Mouse (Mus musculus) kidney, adult 11 months (tissue): ENCODE data around the gene Ssxb9.
"Not testable (repeated sequence)": the region's sequence is repeated elsewhere in the genome, so short reads cannot be mapped to it uniquely, and the experiment has no call there.

Experiments
- DNase-seq: peaks from one replicate; pipeline ENCODE4 v3.0.0; 2022

Gene Ssxb9

GRCm38 (mm10) chrX:8366678-8367077 lies at the start of gene Ssxb9:
Ssxb9 (plus strand) TSS chrX:8366978.
- DNase-seq: not testable (repeated sequence)

GRCm38 (mm10) chrX:8327124-8327523 lies 39.7 kb upstream of the Ssxb9 start, which contains the start of gene Ssxb10:
Ssxb10 (plus strand) TSS chrX:8327424.
- no peak for DNase-seq

- not testable (repeated sequence) for DNase-seq
Observed at GRCm38 (mm10) chrX:8413005-8413404, 46.2 kb downstream of the Ssxb9 start, which contains the start of gene Ssxb1. Ssxb1 (plus strand) TSS chrX:8413305.
